Mouse (Mus musculus) adipocyte (in vitro differentiated cells): ENCODE results near the gene Glmn.

Experiments
- DNase-seq: peaks from one replicate; pipeline ENCODE4 v3.0.0-alpha.2; 2016; ENCODE audit warnings: low spot score

The Glmn gene

GRCm38 (mm10) chr5:107597301-107598077 lies at the start of gene Glmn, which contains the start of gene Rpap2:
Gene Glmn (minus strand): TSS chr5:107597888.
Gene Rpap2 (plus strand): TSS chr5:107597373.
- DNase-seq, result peak; percentile 85

GRCm38 (mm10) chr5:107645935-107646334 lies 48.2 kb upstream of the Glmn start:
- no peak for DNase-seq

GRCm38 (mm10) chr5:107644595-107644994 lies 46.9 kb upstream of the Glmn start:
- DNase-seq, result no peak

GRCm38 (mm10) chr5:107638366-107638765 lies 40.7 kb upstream of the Glmn start:
- DNase-seq, result no peak

- DNase-seq, result peak; percentile 66
Observed at GRCm38 (mm10) chr5:107637106-107637505, 39.4 kb upstream of the Glmn start.

GRCm38 (mm10) chr5:107633651-107634050 lies 36.0 kb upstream of the Glmn start:
- DNase-seq, result no peak

GRCm38 (mm10) chr5:107621327-107621726 lies 23.6 kb upstream of the Glmn start:
- no peak for DNase-seq

- no peak for DNase-seq
Observed at GRCm38 (mm10) chr5:107617986-107618385, 20.3 kb upstream of the Glmn start.

- peak; percentile 81 for DNase-seq
Observed at GRCm38 (mm10) chr5:107611224-107611623, 13.5 kb upstream of the Glmn start.

- no peak for DNase-seq
Observed at GRCm38 (mm10) chr5:107598380-107598779, 692 bp upstream of the Glmn start.

- peak; percentile 15 for DNase-seq
Observed at GRCm38 (mm10) chr5:107569148-107569547, 28.5 kb downstream of the Glmn start.

- no peak for DNase-seq
Observed at GRCm38 (mm10) chr5:107556969-107557368, 40.7 kb downstream of the Glmn start.

GRCm38 (mm10) chr5:107554336-107554735 lies 43.4 kb downstream of the Glmn start:
- no peak for DNase-seq

GRCm38 (mm10) chr5:107548444-107548843 lies 49.2 kb downstream of the Glmn start:
- DNase-seq, result no peak

GRCm38 (mm10) chr5:107547955-107548354 lies 49.7 kb downstream of the Glmn start:
- no peak for DNase-seq

- DNase-seq, result no peak
Observed at GRCm38 (mm10) chr5:107545927-107546326, 51.8 kb downstream of the Glmn start.

GRCm38 (mm10) chr5:107541696-107542095 lies 56.0 kb downstream of the Glmn start:
- DNase-seq, result no peak

- DNase-seq, result no peak
Observed at GRCm38 (mm10) chr5:107534581-107534980, 63.1 kb downstream of the Glmn start, which contains the start of gene 1700028K03Rik. Gene 1700028K03Rik (plus strand): TSS chr5:107534709.

GRCm38 (mm10) chr5:107533590-107533989 lies 64.1 kb downstream of the Glmn start:
- no peak for DNase-seq

- no peak for DNase-seq
Observed at GRCm38 (mm10) chr5:107528856-107529255, 68.8 kb downstream of the Glmn start.

- no peak for DNase-seq
Observed at GRCm38 (mm10) chr5:107524281-107524680, 73.4 kb downstream of the Glmn start.

GRCm38 (mm10) chr5:107521897-107522296 lies 75.8 kb downstream of the Glmn start:
- DNase-seq, result no peak

GRCm38 (mm10) chr5:107521386-107521785 lies 76.3 kb downstream of the Glmn start:
- no peak for DNase-seq

GRCm38 (mm10) chr5:107518602-107519001 lies 79.1 kb downstream of the Glmn start:
- peak; percentile 65 for DNase-seq
